Mouse (Mus musculus) liver, embryonic 14.5 days (tissue): ENCODE results near the gene Acbd7. TPM values are rescaled to one million over a fixed set of nuclear protein-coding genes. Genes with fewer than 3 reads are reported as not detected.

ENCODE experiments used
- ATAC-seq: fragments of 200-750 bp; cut with Nextera tagmentation; 2 replicates; pipeline ENCODE4 v1.8.0; 2017; ENCODE audit warnings: moderate number of reproducible peaks, mild to moderate bottlenecking, moderate library complexity; ENCODE audit not compliant: insufficient read depth
- DNase-seq, 3 experiments: peaks; one replicate each; pipeline ENCODE4 v3.0.0-alpha.2; 2012 to 2013; ENCODE audit warnings: low read depth in 3 of 3, low spot score in 3 of 3
- H3K27ac ChIP-seq: fragments of 300-500 bp; sonication (generic); 2 replicates; pipeline ENCODE4 v1.5.1; 2014; ENCODE audit warnings: moderate library complexity, mild to moderate bottlenecking, control low read depth, inconsistent platforms
- H3K27me3 ChIP-seq: fragments of 300-500 bp; sonication (generic); 2 replicates; pipeline ENCODE4 v1.6.1; 2014; ENCODE audit warnings: mild to moderate bottlenecking, low read length, moderate library complexity; ENCODE audit not compliant: control insufficient read depth, insufficient read depth
- H3K36me3 ChIP-seq: fragments of 300-500 bp; sonication (generic); replicated peaks from 2 replicates; pipeline ENCODE4 v1.6.1; 2014; ENCODE audit warnings: low read depth; ENCODE audit not compliant: control insufficient read depth, insufficient read depth
- H3K4me1 ChIP-seq, 2 experiments: fragments of 200-500 bp in 1 of 2; fragments of 300-500 bp in 1 of 2; sonication (generic) in 1 of 2; replicated peaks; 2 replicates each; pipeline ENCODE4 v1.6.1; 2012 to 2014; ENCODE audit warnings: antibody characterized with exemption in 1 of 2, inconsistent platforms in 1 of 2, low read length in 1 of 2; ENCODE audit not compliant: control insufficient read depth in 2 of 2, insufficient read depth in 2 of 2
- H3K4me2 ChIP-seq: fragments of 300-500 bp; sonication (generic); 2 replicates; pipeline ENCODE4 v1.6.1; 2014; ENCODE audit warnings: low read depth, mild to moderate bottlenecking, control low read depth, moderate library complexity
- H3K4me3 ChIP-seq, 2 experiments: fragments of 200-500 bp in 1 of 2; fragments of 300-500 bp in 1 of 2; sonication (generic) in 1 of 2; 2 replicates each; pipeline ENCODE4 v1.5.1; 2012 to 2014; ENCODE audit warnings: low read depth in 2 of 2, low read length in 2 of 2, mild to moderate bottlenecking in 2 of 2, control low read depth in 1 of 2, inconsistent platforms in 1 of 2, moderate library complexity in 1 of 2; ENCODE audit not compliant: insufficient read depth in 1 of 2
- H3K9ac ChIP-seq: fragments of 300-500 bp; sonication (generic); replicated peaks from 2 replicates; pipeline ENCODE4 v1.6.1; 2014; ENCODE audit warnings: mild to moderate bottlenecking, control low read depth, moderate library complexity
- H3K9me3 ChIP-seq: fragments of 300-500 bp; sonication (generic); 2 replicates; pipeline ENCODE4 v1.6.1; 2016; ENCODE audit warnings: low read length, mixed read lengths; ENCODE audit not compliant: control insufficient read depth
- CTCF ChIP-seq: IDR thresholded peaks from 2 replicates; pipeline ENCODE4 v1.5.1; 2016; ENCODE audit warnings: antibody characterized with exemption, low read depth, control low read depth
- EP300 ChIP-seq: IDR thresholded peaks from 2 replicates; pipeline ENCODE4 v1.6.1; 2016; ENCODE audit warnings: antibody characterized with exemption, low read depth
- WGBS: fragments of 180-500 bp; shearing (Covaris S2); extraction: QIAGEN DNeasy Blood & Tissue Kit; methylation state at CpG from one replicate; pipeline ENCODE4 v1.1.7; 2014; ENCODE audit not compliant: insufficient replicate concordance; 5-methylcytosine and 5-hydroxymethylcytosine counted together
- polyA plus RNA-seq, 2 experiments: library from polyadenylated mRNA; depleted of rRNA in 1 of 2; stranded (reverse) in 1 of 2; unstranded in 1 of 2; fragments of >200 nt; fragmentation: Nextera tagmentation in 1 of 2; extraction: Ambion mirVana in 1 of 2; gene quantifications; 2 replicates each; pipeline versions ENCODE4 v1.2.1 to v1.2.3; 2012 to 2014

Acbd7 gene
- polyA plus RNA-seq, 2 experiments = 0.33 to 1.0 TPM

DNA sequence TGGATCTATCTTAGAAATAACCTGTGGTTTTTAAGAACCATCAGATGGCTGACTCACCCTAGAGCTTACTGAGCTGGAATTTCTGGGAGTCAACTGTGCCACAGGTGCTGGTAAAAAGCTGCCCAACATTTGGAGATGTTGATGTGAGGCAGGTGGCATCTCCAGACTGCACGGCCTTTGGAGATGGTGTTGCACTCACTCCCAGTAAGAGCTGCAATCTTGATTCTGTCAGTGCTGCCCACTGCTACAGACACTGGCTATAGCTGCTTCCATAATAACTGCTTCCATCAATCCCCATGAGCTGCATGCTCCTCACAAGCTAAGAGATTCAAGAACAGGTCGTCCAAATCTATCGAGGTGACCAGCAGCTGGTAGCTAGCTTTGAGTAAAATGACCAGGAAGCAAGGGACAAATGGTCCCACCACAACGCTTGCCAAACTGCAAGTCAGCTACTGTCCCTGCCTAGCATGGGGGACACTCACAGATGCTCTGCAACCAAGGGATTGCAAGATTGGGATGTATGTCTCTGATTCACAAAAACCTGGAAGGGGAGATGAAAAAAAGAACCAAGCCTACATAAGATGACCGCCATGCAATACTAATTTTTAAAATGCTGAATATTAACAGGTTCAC, 4.8 kb upstream of the Acbd7 start:
- peak overlapping the region; percentile 96 for H3K4me2 ChIP-seq
- H3K27ac ChIP-seq = no peak overlapping the region
- TF ChIP-seq CTCF (no peak), EP300 (no peak)
- 46% methylated on average over 5 of the region's 5 CpGs for WGBS
- no peaks in the 10 kb centered on the region for H3K9me3 ChIP-seq
- peak overlapping the region; percentile 52 to 64 for H3K4me3 ChIP-seq
- peak overlapping the region; percentile 71 for H3K9ac ChIP-seq
- H3K4me1 ChIP-seq = peaks cover 0 to 16% of the 10 kb centered on the region in 2 experiments; a peak in 3 of 4 replicates
- DNase-seq (no peak), ATAC-seq (no peak)
- H3K36me3 ChIP-seq = peaks cover 14% of the 10 kb centered on the region
- no peaks in the 10 kb centered on the region for H3K27me3 ChIP-seq

DNA sequence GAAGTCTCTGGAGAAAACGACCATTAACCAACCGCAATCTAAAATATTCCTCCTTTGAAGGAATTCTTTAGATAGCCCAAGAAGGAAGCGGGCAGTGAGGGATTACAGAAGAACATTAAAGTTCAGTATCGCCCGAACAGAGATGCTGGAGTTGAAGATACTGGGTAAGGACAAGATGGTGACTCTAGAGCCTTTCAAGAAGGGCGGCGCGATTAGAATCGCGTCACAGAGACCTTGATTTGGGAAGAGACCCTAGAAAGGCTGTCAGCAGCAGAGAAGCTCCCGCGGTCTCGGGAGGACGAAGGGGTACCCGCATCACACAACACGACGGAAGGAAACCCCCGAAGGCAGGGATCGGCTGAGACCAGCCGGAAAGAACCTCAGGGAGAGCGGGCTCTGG, 3.9 kb upstream of the Acbd7 start:
- H3K27ac ChIP-seq = peak overlapping the region; percentile 13; the same call in 1 of the 2 replicates
- peaks cover 0 to 18% of the 10 kb centered on the region in 2 experiments; a peak in 3 of 4 replicates for H3K4me1 ChIP-seq
- DNase-seq (peak in 2 of 3 experiments; percentile 22 to 39), ATAC-seq (peak; percentile 4)
- H3K4me2 ChIP-seq = peak overlapping the region; percentile 96
- H3K27me3 ChIP-seq = no peaks in the 10 kb centered on the region
- H3K9me3 ChIP-seq = no peaks in the 10 kb centered on the region
- peak overlapping the region; percentile 64 to 94 for H3K4me3 ChIP-seq
- H3K9ac ChIP-seq = peak overlapping the region; percentile 71
- peaks cover 14% of the 10 kb centered on the region for H3K36me3 ChIP-seq
- TF ChIP-seq EP300 (no peak), CTCF (no peak)
- WGBS = under 1% methylated on average over 21 of the region's 21 CpGs

DNA sequence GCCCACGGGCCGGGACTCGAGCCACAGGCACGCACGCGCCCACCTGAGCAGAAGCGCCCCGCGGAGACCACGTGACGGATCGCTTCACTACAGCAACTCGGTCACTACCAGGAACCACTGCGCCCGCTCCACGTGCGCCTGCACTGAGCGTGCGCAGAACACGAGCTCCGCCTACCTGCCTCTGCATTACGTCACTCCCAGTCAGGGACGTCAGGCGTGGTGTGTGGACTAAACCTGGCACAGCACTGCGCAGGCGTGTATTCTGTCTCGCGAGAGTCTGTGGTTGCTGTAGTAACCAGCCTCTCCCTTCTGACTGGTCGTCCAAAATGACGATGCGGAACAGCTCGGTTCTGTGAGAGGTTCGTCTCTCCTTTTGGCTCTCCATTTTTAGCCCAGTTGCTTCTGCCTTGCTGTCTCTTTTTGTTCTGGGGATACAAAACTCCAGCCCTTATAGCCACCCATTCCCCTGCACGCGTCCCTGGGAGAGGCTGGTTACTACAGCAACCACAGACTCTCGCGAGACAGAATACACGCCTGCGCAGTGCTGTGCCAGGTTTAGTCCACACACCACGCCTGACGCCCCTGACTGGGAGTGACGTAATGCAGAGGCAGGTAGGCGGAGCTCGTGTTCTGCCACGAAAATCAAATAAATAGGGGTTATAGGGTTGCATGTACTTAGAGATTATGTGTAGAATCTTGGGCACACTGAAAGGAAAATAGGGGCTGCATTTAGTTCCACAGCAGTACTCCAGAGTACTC, 3.3 kb upstream of the Acbd7 start, which contains the start of gene Rpp38:
Gene Rpp38 (minus strand): TSS at position 160 of the 759 bp plus-strand sequence.
- Histone ChIP-seq H3K27me3 (no peaks in the 10 kb centered on the region), H3K36me3 (peaks cover 14% of the 10 kb centered on the region), H3K9me3 (no peaks in the 10 kb centered on the region), H3K27ac (peak within 1 kb of the TSS; percentile 51), H3K4me1 (peaks cover 0 to 18% of the 10 kb centered on the region in 2 experiments; a peak in 3 of 4 replicates), H3K4me2 (peak within 1 kb of the TSS; percentile 96), H3K9ac (peak within 1 kb of the TSS; percentile 71), H3K4me3 (peak within 1 kb of the TSS; percentile 64 to 94)
- TF ChIP-seq CTCF (no peak), EP300 (peak; percentile 27; the same call in 1 of the 2 replicates)
- under 1% methylated on average over 45 of the region's 45 CpGs for WGBS
- ATAC-seq = peak; percentile 92
- DNase-seq = peak; percentile 90 to 94 (median 92)

DNA sequence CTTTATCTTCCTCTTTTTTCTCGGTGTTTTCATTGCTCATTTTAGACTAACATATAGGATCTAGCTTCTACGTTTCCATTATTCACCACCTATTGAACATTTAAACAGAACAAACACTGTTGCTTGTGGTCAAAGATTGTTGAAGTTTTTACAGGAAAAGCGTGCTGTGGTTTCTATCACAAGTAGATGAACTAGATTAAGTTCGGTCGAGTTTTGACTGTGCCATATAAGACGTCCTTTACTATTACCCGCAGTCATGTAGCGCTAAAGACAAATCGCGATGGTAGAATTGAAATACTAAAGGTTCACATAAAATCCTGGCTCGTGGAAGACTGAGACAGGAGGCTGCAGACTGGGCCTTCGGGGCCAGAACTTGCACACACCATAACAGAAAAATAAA, 2.2 kb upstream of the Acbd7 start:
- H3K4me1 ChIP-seq = peaks cover 0 to 18% of the 10 kb centered on the region in 2 experiments; a peak in 3 of 4 replicates
- no peak for DNase-seq
- no peaks in the 10 kb centered on the region for H3K9me3 ChIP-seq
- H3K36me3 ChIP-seq = peaks cover 6% of the 10 kb centered on the region
- H3K9ac ChIP-seq = no peak overlapping the region
- H3K27me3 ChIP-seq = no peaks in the 10 kb centered on the region
- TF ChIP-seq EP300 (no peak), CTCF (no peak)
- H3K4me3 ChIP-seq = no peak overlapping the region
- H3K4me2 ChIP-seq = peak overlapping the region; percentile 96; the same call in 1 of the 2 replicates
- WGBS = 70% methylated on average over 12 of the region's 12 CpGs
- H3K27ac ChIP-seq = no peak overlapping the region
- no peak for ATAC-seq

DNA sequence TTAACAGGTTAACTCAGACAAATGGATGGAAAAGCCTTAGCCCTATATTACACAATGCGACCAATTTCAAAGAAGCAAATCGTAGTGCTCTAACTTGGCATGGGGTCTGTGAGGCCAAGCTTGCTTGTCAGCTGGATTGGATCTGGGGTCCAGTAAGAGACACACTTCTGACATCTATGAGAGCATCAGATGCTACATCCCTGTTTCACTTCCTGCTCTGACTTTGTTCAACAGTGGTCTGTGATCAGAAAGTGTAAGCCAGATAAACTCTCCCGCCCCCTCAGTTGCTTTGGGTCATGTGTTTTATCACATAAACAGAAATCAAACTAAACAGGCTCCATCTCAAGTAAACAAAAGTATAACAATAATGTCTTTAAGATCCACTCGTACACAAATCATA, 12.5 kb downstream of the Acbd7 start:
- no peak for DNase-seq
- Histone ChIP-seq H3K4me1 (no peaks in the 10 kb centered on the region), H3K27ac (no peak overlapping the region), H3K9me3 (no peaks in the 10 kb centered on the region), H3K9ac (no peak overlapping the region), H3K4me2 (no peak overlapping the region), H3K36me3 (no peaks in the 10 kb centered on the region), H3K4me3 (no peak overlapping the region), H3K27me3 (no peaks in the 10 kb centered on the region)
- no peak for TF ChIP-seq CTCF
- TF ChIP-seq EP300 = no peak
- WGBS = 52% methylated on average over 4 of the region's 4 CpGs
- no peak for ATAC-seq
